Mouse (Mus musculus): ENCODE results near the gene Fam214a. TPM values are rescaled to one million over a fixed set of nuclear protein-coding genes. Genes with fewer than 3 reads are reported as not detected.

Fam214a gene
- total RNA-seq, 4 experiments from 2014 or later, result 19.4 to 35.5 (median 24.3) TPM

DNA sequence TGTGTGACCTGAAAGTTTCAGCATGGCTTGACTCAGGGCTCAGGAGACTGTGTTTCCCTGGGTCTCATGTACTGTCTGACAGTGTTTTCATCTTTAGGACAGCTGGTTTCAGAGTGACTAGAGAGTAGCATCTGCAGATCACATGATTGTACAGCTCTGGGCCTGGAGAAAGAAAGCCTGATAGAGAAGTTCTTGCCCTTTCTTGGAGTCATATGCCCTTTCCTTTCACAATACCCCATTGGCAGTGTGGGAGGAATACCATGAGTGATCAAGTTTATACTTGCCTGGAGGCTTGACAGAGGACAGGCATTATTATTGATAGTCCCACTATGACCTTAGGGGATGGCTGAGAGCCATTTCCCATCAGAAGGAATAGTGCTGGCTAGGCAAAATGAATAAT is 124.5 kb downstream of the Fam214a start:
- DNase-seq (ENCODE audit: low spot score in 2 of 2), result no peak

Other genes with a start within 250 kb of the Fam214a start
- not detected for gene Onecut1, start 91.0 kb upstream of the Fam214a start, total RNA-seq (2022)
- gene Arpp19, start 84.7 kb downstream of the Fam214a start, total RNA-seq (2022), result 100 to 1,000 TPM; 114 to 163 (median 138) TPM
- 10 to 100 TPM; 10.6 to 14.9 (median 13.0) TPM for gene Myo5a, start 118.1 kb downstream of the Fam214a start, total RNA-seq (2022)